Mouse (Mus musculus) thymus, postnatal 0 days (tissue): ENCODE measurements around the gene Olfr1353. TPM values are rescaled to one million over a fixed set of nuclear protein-coding genes. Genes with fewer than 3 reads are reported as not detected.
"Not testable (repeated sequence)": the region's sequence is repeated elsewhere in the genome, so short reads cannot be mapped to it uniquely, and the experiment has no call there.

Experiments
- DNase-seq: peaks from one replicate; pipeline ENCODE4 v3.0.0-alpha.2; 2015; ENCODE audit warnings: low spot score
- polyA plus RNA-seq: library from polyadenylated mRNA; unstranded; fragments of >200 nt; fragmentation: Nextera tagmentation; extraction: Ambion mirVana; gene quantifications from 2 replicates; pipeline ENCODE4 v1.2.1, GENCODE M21; 2015

The Olfr1353 gene
- polyA plus RNA-seq, result not detected in 2 replicates

- not testable (repeated sequence) for DNase-seq
Observed at GRCm38 (mm10) chr10:78963009-78963408, at the start of gene Olfr1353. TSS of gene Olfr1353 (plus strand) at chr10:78963309.

- not testable (repeated sequence) for DNase-seq
Observed at GRCm38 (mm10) chr10:78950336-78950735, 12.8 kb upstream of the Olfr1353 start, which contains the start of gene Olfr8. TSS of gene Olfr8 (plus strand) at chr10:78950636.

- DNase-seq, result no peak
Observed at GRCm38 (mm10) chr10:78980750-78981149, 17.6 kb downstream of the Olfr1353 start, which contains the start of gene Olfr1352. TSS of gene Olfr1352 (plus strand) at chr10:78981050.

- no peak for DNase-seq
Observed at GRCm38 (mm10) chr10:79012172-79012571, 49.1 kb downstream of the Olfr1353 start, which contains the start of gene Olfr1351. TSS of gene Olfr1351 (plus strand) at chr10:79012472.

Other genes starting within 250 kb of the Olfr1353 start
- gene Casp14, start 245.0 kb upstream of the Olfr1353 start, polyA plus RNA-seq, result 0.14 and 0.20 TPM in 2 replicates
- not detected in 2 replicates for gene Ccdc105, start 210.2 kb upstream of the Olfr1353 start, polyA plus RNA-seq
- 0.09 and 0.14 TPM in 2 replicates for gene Slc1a6, start 182.8 kb upstream of the Olfr1353 start, polyA plus RNA-seq
- gene Olfr1356, start 111.1 kb upstream of the Olfr1353 start, polyA plus RNA-seq, result not detected in 2 replicates
- not detected in 2 replicates for gene Olfr1355, start 87.8 kb upstream of the Olfr1353 start, polyA plus RNA-seq
- gene Olfr1354, start 50.1 kb upstream of the Olfr1353 start, polyA plus RNA-seq, result not detected in 2 replicates
- not detected in 2 replicates for gene Olfr8, start 12.7 kb upstream of the Olfr1353 start, polyA plus RNA-seq
- not detected in 2 replicates for gene Olfr1352, start 17.7 kb downstream of the Olfr1353 start, polyA plus RNA-seq
- gene Olfr1351, start 49.2 kb downstream of the Olfr1353 start, polyA plus RNA-seq, result not detected in 2 replicates
- gene Olfr57, start 65.4 kb downstream of the Olfr1353 start, polyA plus RNA-seq, result not detected in 2 replicates
- gene 2610008E11Rik, start 134.3 kb downstream of the Olfr1353 start, polyA plus RNA-seq, result 16.1 and 17.3 TPM in 2 replicates
- gene Vmn2r80, start 185.5 kb downstream of the Olfr1353 start, polyA plus RNA-seq, result not detected in 2 replicates